Mouse (Mus musculus) kidney, embryonic 16.5 days (tissue): ENCODE measurements at regions not wholly inside any gene's neighbourhood (a gene's known extent, or its start where the extent isn't known, plus 50 kb on each side); places are given as distances from the start of the nearest gene placed in this dataset.

Experiments used
- ATAC-seq: fragments of 200-750 bp; cut with Nextera tagmentation; 2 replicates; pipeline ENCODE4 v1.8.0; 2017; ENCODE audit warnings: moderate TSS enrichment; ENCODE audit not compliant: low FRiP score, low TSS enrichment
- H3K27ac ChIP-seq: fragments of 300-500 bp; sonication (generic); 2 replicates; pipeline ENCODE4 v1.5.1; 2014; ENCODE audit warnings: low read length
- H3K27me3 ChIP-seq: fragments of 300-500 bp; sonication (generic); 2 replicates; pipeline ENCODE4 v1.6.1; 2014; ENCODE audit warnings: low read length, control low read depth, mixed read lengths; ENCODE audit not compliant: insufficient read depth
- H3K36me3 ChIP-seq: fragments of 300-500 bp; sonication (generic); 2 replicates; pipeline ENCODE4 v1.6.1; 2014; ENCODE audit warnings: low read length, control low read depth, mixed read lengths; ENCODE audit not compliant: insufficient read depth
- H3K4me1 ChIP-seq: fragments of 300-500 bp; sonication (generic); 2 replicates; pipeline ENCODE4 v1.6.1; 2014; ENCODE audit warnings: low read length, control low read depth, mixed read lengths; ENCODE audit not compliant: insufficient read depth
- H3K4me2 ChIP-seq: fragments of 300-500 bp; sonication (generic); replicated peaks from 2 replicates; pipeline ENCODE4 v1.6.1; 2014; ENCODE audit warnings: low read depth, low read length
- H3K4me3 ChIP-seq: fragments of 300-500 bp; sonication (generic); 2 replicates; pipeline ENCODE4 v1.5.1; 2014; ENCODE audit warnings: mild to moderate bottlenecking, low read length
- H3K9ac ChIP-seq: fragments of 300-500 bp; sonication (generic); replicated peaks from 2 replicates; pipeline ENCODE4 v1.6.1; 2014; ENCODE audit warnings: low read length
- H3K9me3 ChIP-seq: fragments of 300-500 bp; sonication (generic); 2 replicates; pipeline ENCODE4 v1.6.1; 2016; ENCODE audit warnings: low read length, control low read depth
- WGBS: fragments of 180-500 bp; shearing (Covaris S2); extraction: QIAGEN DNeasy Blood & Tissue Kit; methylation state at CpG from one replicate; pipeline ENCODE4 v1.1.7; 2014; 5-methylcytosine and 5-hydroxymethylcytosine counted together

DNA sequence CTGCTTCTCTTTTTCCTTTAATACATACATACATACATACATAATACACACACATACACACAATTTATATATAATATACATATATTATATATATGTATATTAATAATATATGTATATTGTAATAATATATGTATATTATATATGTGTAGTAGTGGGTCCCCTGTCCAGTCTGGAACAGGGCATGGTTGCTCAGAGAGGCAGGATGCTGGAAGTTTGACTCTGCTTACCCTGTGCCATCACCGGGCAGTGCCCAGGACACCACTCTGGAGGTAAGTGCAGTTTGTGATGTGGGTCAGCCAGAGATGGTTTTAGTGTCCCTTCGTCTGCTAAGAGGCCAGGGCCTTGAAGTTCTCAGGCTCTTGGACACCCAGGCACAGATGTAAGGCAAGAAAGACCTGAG lies 923.5 kb upstream of the Nrxn1 start:
- ATAC-seq: no peak
- H3K27ac ChIP-seq: no peak overlapping the region
- H3K9me3 ChIP-seq: no peaks in the 10 kb centered on the region
- H3K27me3 ChIP-seq: no peaks in the 10 kb centered on the region
- H3K36me3 ChIP-seq: no peaks in the 10 kb centered on the region
- no peak overlapping the region for H3K9ac ChIP-seq
- WGBS: 82% methylated on average over 2 of the region's 2 CpGs
- no peak overlapping the region for H3K4me3 ChIP-seq
- H3K4me1 ChIP-seq: no peaks in the 10 kb centered on the region
- H3K4me2 ChIP-seq: no peak overlapping the region

DNA sequence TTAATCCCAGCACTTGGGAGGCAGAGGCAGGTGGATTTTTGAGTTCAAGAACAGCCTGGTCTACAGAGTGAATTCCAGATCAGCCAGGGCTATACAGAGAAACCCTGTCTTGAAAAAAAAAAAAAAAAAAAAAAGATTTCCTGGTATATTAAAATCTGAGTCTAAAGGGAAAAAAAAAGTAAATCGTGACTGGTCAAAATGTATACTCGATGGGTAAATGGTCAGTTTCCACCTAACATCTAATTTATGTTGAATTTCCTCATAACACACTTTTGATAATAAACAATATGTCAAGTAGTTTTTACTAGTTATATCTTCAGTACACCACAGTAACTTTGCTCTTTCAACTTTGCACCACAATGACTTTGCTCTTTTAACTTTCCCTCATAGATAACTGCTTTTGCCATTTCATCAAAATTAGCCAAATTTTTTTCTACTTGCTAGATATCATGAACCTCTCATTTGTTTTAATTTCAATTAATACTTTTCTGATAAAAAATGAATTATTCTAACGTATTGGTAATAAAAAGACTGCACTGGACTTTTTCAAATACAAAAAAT lies 922.8 kb upstream of the Nrxn1 start:
- H3K4me3 ChIP-seq: no peak overlapping the region
- WGBS: 75% methylated on average over 3 of the region's 3 CpGs
- no peaks in the 10 kb centered on the region for H3K27me3 ChIP-seq
- no peak overlapping the region for H3K4me2 ChIP-seq
- H3K27ac ChIP-seq: no peak overlapping the region
- no peak for ATAC-seq
- no peaks in the 10 kb centered on the region for H3K36me3 ChIP-seq
- no peaks in the 10 kb centered on the region for H3K9me3 ChIP-seq
- no peak overlapping the region for H3K9ac ChIP-seq
- no peaks in the 10 kb centered on the region for H3K4me1 ChIP-seq

DNA sequence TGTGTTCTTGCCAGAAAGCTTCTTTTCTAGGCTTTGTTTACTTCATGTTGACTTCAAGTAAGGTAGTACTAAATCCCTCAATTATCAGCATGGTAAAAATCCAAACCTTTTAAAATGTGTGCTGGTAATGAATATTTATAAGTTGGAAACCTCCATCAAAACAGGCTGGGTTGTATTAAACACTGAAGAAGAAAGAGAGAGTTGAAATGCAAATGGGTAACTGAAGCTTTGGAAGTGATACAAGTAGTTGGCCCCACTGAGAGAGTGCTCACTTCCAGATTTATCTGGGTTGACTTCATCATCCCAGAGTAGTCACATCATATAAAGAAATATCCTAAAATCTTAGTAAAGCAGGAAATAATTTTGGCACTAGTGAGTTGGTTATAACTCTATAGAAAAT lies 902.7 kb upstream of the Nrxn1 start:
- H3K27ac ChIP-seq: no peak overlapping the region
- H3K9me3 ChIP-seq: no peaks in the 10 kb centered on the region
- no peak for ATAC-seq
- H3K4me2 ChIP-seq: no peak overlapping the region
- H3K4me1 ChIP-seq: no peaks in the 10 kb centered on the region
- no peaks in the 10 kb centered on the region for H3K27me3 ChIP-seq
- no peaks in the 10 kb centered on the region for H3K36me3 ChIP-seq
- H3K9ac ChIP-seq: no peak overlapping the region
- H3K4me3 ChIP-seq: no peak overlapping the region

DNA sequence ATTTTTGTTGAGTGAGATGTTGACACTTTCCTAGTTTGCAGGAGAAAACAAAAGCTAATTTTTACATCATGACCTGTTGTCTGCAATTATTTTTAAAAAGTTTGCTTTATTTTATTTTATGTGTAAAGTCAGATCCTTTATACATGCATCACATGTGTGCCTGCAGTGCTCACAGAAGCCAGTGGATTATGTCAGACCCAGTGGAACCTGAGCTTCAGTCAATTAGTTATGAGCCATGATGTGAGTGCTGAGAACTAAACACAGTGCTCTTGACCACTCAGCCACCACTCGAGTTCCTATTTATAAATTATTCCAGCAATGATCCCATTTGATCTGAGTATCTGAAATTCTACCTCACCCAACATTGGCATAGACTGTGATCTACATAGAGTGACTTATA lies 902.2 kb upstream of the Nrxn1 start:
- H3K4me2 ChIP-seq: no peak overlapping the region
- H3K36me3 ChIP-seq: no peaks in the 10 kb centered on the region
- no peak overlapping the region for H3K27ac ChIP-seq
- no peaks in the 10 kb centered on the region for H3K27me3 ChIP-seq
- no peak overlapping the region for H3K4me3 ChIP-seq
- WGBS: 73% methylated on average over 1 of the region's 1 CpGs
- no peaks in the 10 kb centered on the region for H3K4me1 ChIP-seq
- no peak for ATAC-seq
- no peaks in the 10 kb centered on the region for H3K9me3 ChIP-seq
- H3K9ac ChIP-seq: no peak overlapping the region

DNA sequence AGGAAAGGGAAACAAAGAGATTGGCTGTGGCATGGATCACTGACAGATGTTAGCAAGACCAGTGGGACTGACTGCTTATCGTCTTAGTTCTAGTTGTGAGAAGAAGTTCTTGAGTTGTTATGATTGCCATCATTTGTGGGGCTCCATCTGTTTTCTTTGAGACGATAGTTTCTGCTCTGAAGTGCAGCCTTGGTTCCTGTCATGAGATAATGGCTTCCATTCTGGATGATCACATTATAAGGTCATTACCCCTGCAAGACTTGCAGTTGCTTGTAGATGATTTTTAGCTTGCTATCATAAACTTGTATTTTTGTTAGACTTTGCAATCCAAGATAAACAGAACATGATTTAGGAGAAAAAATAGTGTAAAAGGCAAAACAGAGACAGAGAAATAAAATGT lies 881.6 kb upstream of the Nrxn1 start:
- no peaks in the 10 kb centered on the region for H3K9me3 ChIP-seq
- no peaks in the 10 kb centered on the region for H3K4me1 ChIP-seq
- H3K27ac ChIP-seq: no peak overlapping the region
- no peak overlapping the region for H3K9ac ChIP-seq
- no peaks in the 10 kb centered on the region for H3K36me3 ChIP-seq
- ATAC-seq: 0 out of 2 replicates have a peak, but pooled peaks have one; percentile 46
- H3K4me3 ChIP-seq: no peak overlapping the region
- H3K27me3 ChIP-seq: no peaks in the 10 kb centered on the region
- WGBS: 55% methylated on average over 2 of the region's 2 CpGs
- no peak overlapping the region for H3K4me2 ChIP-seq
